Mouse (Mus musculus) liver, adult 2 months (tissue): Measurements from ENCODE around the gene Bcar3. TPM values are rescaled to one million over a fixed set of nuclear protein-coding genes. Genes with fewer than 3 reads are reported as not detected.
A peak's percentile ranks its signal among the peaks of the same experiment; 100 is the strongest.

ENCODE experiments used
- DNase-seq: peaks from one replicate; pipeline ENCODE4 v3.0.0-alpha.2; 2011; ENCODE audit warnings: low read depth, low spot score; ENCODE audit errors: extremely low read depth
- H3K27ac ChIP-seq: fragments of 200-500 bp; replicated peaks from 2 replicates; pipeline ENCODE4 v1.5.1; 2012; ENCODE audit warnings: low read depth, mild to moderate bottlenecking, control low read depth, inconsistent platforms, low read length; ENCODE audit not compliant: insufficient read depth
- H3K27me3 ChIP-seq: fragments of 200-500 bp; 2 replicates; pipeline ENCODE4 v1.6.1; 2012; ENCODE audit warnings: mild to moderate bottlenecking, moderate library complexity, low read length, inconsistent platforms; ENCODE audit not compliant: control insufficient read depth, insufficient read depth
- H3K36me3 ChIP-seq: fragments of 200-500 bp; 2 replicates; pipeline ENCODE4 v1.6.1; 2012; ENCODE audit warnings: low read length, inconsistent platforms; ENCODE audit not compliant: control insufficient read depth, insufficient read depth
- H3K4me1 ChIP-seq: fragments of 200-500 bp; 2 replicates; pipeline ENCODE4 v1.6.1; 2011; ENCODE audit warnings: low read length; ENCODE audit not compliant: control insufficient read depth, insufficient read depth
- H3K4me3 ChIP-seq: fragments of 200-500 bp; 2 replicates; pipeline ENCODE4 v1.5.1; 2011; ENCODE audit warnings: low read depth, mild to moderate bottlenecking, control low read depth, low read length, moderate library complexity; ENCODE audit not compliant: insufficient read depth
- H3K79me2 ChIP-seq: fragments of 200-500 bp; 2 replicates; pipeline ENCODE4 v1.6.1; 2012; ENCODE audit warnings: inconsistent platforms, mild to moderate bottlenecking, low read length, moderate library complexity; ENCODE audit not compliant: control insufficient read depth, insufficient read depth
- H3K9ac ChIP-seq: fragments of 200-500 bp; 2 replicates; pipeline ENCODE4 v1.6.1; 2012; ENCODE audit warnings: low read depth, mild to moderate bottlenecking, control low read depth, inconsistent platforms, low read length
- CTCF ChIP-seq: fragments of 200-500 bp; IDR thresholded peaks from 2 replicates; pipeline ENCODE4 v1.5.1; 2011; ENCODE audit warnings: low read depth, low read length, control low read depth
- POLR2A ChIP-seq: fragments of 200-500 bp; IDR thresholded peaks from 2 replicates; pipeline ENCODE4 v1.6.1; 2011; ENCODE audit warnings: low read length, control low read depth; ENCODE audit not compliant: insufficient read depth; ENCODE audit errors: extremely low read depth
- WGBS: fragments of 180-500 bp; shearing (Covaris S2); methylation state at CpG from one replicate; pipeline ENCODE4 v1.1.7; 2018; 5-methylcytosine and 5-hydroxymethylcytosine counted together
- polyA plus RNA-seq: library from polyadenylated mRNA; depleted of rRNA; stranded (reverse); fragments of >200 nt; gene quantifications from 2 replicates; pipeline ENCODE4 v1.2.3, GENCODE M21; 2012
- total RNA-seq: library from RNA; depleted of rRNA; stranded (reverse); fragments of >200 nt; gene quantifications from 2 replicates; pipeline ENCODE4 v1.2.3, GENCODE M21; 2014

The Bcar3 gene
- total and polyA plus RNA-seq, 2 experiments, result 44.4 to 45.5 TPM

DNA sequence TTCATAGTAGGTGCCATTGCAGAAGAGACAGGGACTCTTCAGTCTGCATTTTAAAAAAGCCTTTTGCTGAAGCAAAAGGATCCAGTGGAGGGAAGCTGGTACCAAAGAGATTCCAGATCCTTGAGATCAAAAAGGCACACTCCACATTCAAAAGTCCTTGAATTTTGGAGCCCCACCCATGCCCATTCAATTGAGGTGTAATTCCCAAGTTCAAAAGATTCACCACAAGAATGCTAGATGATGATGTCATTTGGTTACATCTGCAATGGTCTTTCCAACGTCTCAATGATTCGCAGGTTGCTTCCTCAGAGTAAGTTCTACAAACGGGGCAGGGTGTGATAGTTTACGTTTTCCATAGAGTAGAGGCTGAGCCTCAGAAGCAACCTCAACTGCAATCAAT, 192.3 kb downstream of the Bcar3 start:
- WGBS, result 89% methylated on average over 4 of the region's 4 CpGs
- H3K4me1 ChIP-seq, result peaks cover 33% of the 10 kb centered on the region
- no peak for TF ChIP-seq POLR2A
- TF ChIP-seq CTCF, result no peak

DNA sequence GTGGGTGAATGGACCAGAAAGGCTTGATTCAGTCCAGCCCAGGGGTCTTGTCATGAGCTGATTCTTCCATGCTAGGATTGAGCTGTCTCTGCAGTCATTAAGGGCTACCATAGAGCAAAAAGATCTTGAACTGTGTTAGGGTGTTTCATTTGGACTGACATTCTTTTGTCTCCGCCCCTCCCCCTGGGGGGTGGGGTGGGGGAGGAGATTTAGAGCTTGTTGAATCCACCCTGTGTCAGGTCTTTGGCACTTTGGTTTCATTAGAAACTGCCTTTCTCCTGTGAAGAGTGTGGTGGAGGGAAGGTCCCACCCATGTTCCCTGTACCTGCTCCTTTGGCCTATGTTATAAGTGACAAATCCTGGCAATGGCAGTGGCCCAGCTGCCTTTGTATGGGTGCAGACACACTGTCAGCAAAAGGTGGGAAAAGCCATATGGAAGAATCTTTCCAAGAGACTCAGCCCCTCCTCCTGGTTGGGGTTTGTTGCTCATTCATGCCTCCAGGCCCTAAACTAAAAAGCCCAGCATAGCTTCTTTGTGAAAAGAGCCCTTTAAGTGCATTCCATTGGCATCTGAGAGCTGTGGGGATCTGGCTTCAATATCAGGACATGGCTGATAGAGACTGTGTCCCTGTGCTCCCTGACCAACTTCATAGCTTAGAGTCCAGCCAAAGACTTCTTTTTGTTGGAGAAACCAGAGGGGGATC, 194.3 kb downstream of the Bcar3 start:
- no peak overlapping the region for H3K9ac ChIP-seq
- WGBS, result 69% methylated on average over 1 of the region's 1 CpGs
- H3K4me1 ChIP-seq, result peaks cover 33% of the 10 kb centered on the region
- peaks cover 43% of the 10 kb centered on the region for H3K79me2 ChIP-seq
- peak; percentile 43 for DNase-seq
- H3K4me3 ChIP-seq, result no peak overlapping the region
- TF ChIP-seq POLR2A (no peak), CTCF (no peak)
- H3K36me3 ChIP-seq, result no peaks in the 10 kb centered on the region; the same call in 1 of the 2 replicates
- H3K27me3 ChIP-seq, result no peaks in the 10 kb centered on the region
- H3K27ac ChIP-seq, result peak overlapping the region; percentile 28

More for the DNA sequence above, 192.3 kb downstream of the Bcar3 start:
- H3K27ac ChIP-seq, result no peak overlapping the region
- H3K36me3 ChIP-seq, result no peaks in the 10 kb centered on the region; the same call in 1 of the 2 replicates
- H3K79me2 ChIP-seq, result peaks cover 36% of the 10 kb centered on the region
- H3K27me3 ChIP-seq, result no peaks in the 10 kb centered on the region
- no peak overlapping the region for H3K4me3 ChIP-seq
- DNase-seq, result no peak
- H3K9ac ChIP-seq, result no peak overlapping the region

DNA sequence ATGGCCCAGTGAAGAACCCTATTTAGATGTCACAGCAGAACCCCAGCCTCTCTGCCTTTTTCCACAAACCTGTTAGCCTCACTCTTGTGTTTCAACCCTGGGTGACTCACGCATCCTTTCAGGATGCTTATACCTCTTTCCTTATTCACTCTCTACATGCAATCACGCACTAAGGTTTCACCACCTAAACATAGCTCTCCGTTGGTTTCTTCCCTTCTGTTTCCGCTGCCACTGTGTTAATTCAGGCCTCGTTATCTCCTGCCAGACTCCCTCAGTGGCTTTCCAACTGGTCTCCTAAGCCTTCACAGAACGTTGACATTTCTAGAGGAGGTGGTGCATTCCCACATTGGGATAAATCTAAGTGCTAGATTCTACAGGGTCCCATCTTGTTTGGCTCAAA, 196.6 kb downstream of the Bcar3 start:
- no peak for DNase-seq
- WGBS, result 83% methylated on average over 6 of the region's 6 CpGs
- H3K9ac ChIP-seq, result no peak overlapping the region
- no peak overlapping the region for H3K27ac ChIP-seq
- H3K4me3 ChIP-seq, result no peak overlapping the region
- no peaks in the 10 kb centered on the region for H3K27me3 ChIP-seq
- H3K36me3 ChIP-seq, result no peaks in the 10 kb centered on the region; the same call in 1 of the 2 replicates
- peaks cover 32% of the 10 kb centered on the region for H3K4me1 ChIP-seq
- TF ChIP-seq POLR2A (no peak), CTCF (no peak)
- peaks cover 41% of the 10 kb centered on the region for H3K79me2 ChIP-seq

DNA sequence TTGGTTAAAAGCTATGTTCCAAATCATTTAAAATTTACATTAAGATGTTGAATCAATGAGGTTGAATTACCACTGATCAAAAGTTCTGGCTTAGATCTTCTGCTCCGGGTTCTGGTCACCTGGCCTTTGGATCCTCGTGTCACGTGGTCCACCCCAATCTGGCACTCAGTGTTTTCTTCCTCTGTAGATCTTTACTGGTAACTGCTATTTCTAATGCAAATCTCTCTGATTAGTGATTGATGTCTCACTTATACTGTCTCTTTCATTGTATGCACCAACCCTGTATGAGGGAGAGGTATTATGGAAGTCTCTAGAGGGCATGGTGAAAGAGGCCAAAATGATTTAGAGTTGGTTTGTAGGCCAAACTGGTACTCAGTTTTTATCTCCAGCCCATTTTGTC, 198.1 kb downstream of the Bcar3 start:
- TF ChIP-seq POLR2A (no peak), CTCF (no peak)

DNA sequence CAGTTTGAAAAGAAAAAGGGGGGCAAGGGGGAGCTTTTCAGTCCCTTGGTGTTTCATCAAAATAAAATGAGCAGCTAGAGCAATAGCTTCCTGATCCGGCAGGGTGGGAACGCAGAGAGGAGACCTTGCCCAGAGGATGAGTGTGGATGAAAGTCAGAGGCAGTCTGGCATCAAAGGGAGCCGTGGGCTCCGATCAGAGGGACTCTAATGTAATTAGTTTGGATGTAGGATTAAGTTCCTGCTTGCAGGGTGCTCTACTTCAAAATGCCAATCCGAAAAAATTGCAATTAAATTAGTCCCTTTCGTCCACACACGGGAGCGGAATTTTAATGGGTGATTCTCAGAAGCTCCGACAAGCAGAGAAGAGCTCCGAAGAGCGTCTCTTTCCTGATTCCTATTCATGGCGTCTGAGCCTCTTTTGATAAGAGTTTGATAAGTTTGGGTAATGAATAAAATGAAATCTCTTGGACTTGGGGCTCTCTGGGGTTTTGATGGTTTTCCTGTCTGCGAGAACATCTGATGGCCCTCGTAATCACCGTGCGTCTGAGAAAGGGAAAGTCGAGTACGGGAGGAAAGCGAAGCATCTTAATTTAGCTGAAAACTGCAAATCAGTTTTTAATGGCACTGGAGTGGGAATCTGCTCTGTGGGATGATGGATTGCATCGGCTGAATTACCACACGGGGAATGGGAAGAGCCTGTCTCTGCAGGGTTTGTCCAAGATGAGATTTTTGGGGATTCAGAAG, 199.1 kb downstream of the Bcar3 start:
- no peaks in the 10 kb centered on the region for H3K27me3 ChIP-seq
- peaks cover 52% of the 10 kb centered on the region for H3K79me2 ChIP-seq
- H3K4me1 ChIP-seq, result peaks cover 18% of the 10 kb centered on the region
- no peak overlapping the region for H3K9ac ChIP-seq
- TF ChIP-seq POLR2A (no peak), CTCF (no peak)
- H3K36me3 ChIP-seq, result no peaks in the 10 kb centered on the region; the same call in 1 of the 2 replicates
- 86% methylated on average over 21 of the region's 21 CpGs for WGBS
- H3K27ac ChIP-seq, result no peak overlapping the region
- H3K4me3 ChIP-seq, result no peak overlapping the region
- DNase-seq, result no peak

More for the DNA sequence above, 198.1 kb downstream of the Bcar3 start:
- 31% methylated on average over 3 of the region's 3 CpGs for WGBS
- Histone ChIP-seq H3K4me1 (peaks cover 26% of the 10 kb centered on the region), H3K27me3 (no peaks in the 10 kb centered on the region), H3K4me3 (no peak overlapping the region), H3K9ac (no peak overlapping the region), H3K27ac (peak overlapping the region; percentile 9), H3K79me2 (peaks cover 50% of the 10 kb centered on the region), H3K36me3 (no peaks in the 10 kb centered on the region; the same call in 1 of the 2 replicates)
- peak; percentile 79 for DNase-seq
